Mouse (Mus musculus): ENCODE results near the gene Timp2. TPM values are rescaled to one million over a fixed set of nuclear protein-coding genes. Genes with fewer than 3 reads are reported as not detected.

Gene Timp2
- polyA plus RNA-seq, 1 experiment from 2014 or later, result 170 TPM

DNA sequence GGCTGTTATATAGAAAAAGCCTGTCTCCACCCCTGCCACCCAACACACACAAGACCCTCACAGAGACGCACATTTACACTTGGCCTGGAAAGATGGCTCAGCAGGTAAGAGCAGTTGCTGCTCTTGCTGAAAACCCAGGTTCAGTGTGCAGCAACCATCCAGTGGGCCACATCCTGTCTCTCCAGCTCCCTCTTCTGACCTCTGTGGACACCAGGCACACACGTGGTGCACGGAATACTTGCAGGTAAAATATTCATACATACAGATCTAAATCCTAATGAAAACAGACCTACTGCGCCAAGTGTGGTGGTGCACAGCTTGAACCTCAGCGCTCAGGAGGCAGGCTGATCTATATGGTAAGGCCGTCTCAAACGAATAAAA, 88.9 kb downstream of the Timp2 start:
- Histone ChIP-seq H3K4me2 (replicated peaks) (no peak overlapping the region), H3K36me3 (peaks cover 95% of the 10 kb centered on the region), H3K9me3 (replicated peaks) (no peaks in the 10 kb centered on the region), H3K27ac (replicated peaks) (no peak overlapping the region), H3K9ac (no peak overlapping the region), H3K4me3 (replicated peaks) (no peak overlapping the region), H3K4me1 (no peaks in the 10 kb centered on the region), H3K27me3 (no peaks in the 10 kb centered on the region)
- WGBS, result 86% methylated on average over 7 of the region's 7 CpGs
- no peak for ATAC-seq (ENCODE audit: insufficient number of reproducible peaks, low FRiP score, low TSS enrichment, low read depth)

DNA sequence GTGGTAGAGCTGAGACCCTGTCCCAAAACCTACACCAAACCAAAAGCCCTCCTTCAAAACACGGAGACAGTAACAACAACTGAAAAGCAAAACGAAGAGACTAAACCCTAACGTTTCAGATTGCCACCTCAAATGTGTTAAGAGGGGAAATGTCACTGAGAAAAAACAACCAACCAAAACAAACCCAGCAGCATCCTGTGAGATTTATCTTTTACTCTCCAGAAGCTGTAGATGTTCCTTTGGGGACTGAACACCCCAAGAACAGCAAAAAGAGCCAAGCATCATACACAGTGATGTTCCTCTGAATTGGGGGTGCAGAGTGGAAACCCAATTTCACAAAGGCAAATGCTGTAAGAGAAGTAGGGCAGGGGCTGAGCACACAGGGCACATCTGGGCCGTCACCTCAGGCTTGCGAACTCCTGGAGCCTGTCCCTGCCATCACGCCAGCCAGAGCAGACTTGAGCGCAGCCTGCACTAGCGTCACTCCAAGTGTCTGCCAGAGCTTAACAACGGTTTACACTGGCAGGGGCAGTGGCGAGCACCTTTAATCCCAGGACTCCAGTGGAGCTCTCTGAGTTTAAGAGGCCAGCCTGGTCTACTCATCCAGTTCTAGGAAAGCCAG, 89.4 kb downstream of the Timp2 start:
- no peaks in the 10 kb centered on the region for H3K4me1 ChIP-seq
- H3K9ac ChIP-seq, result no peak overlapping the region
- H3K9me3 ChIP-seq (replicated peaks), result no peaks in the 10 kb centered on the region
- 90% methylated on average over 10 of the region's 10 CpGs for WGBS
- no peak overlapping the region for H3K4me2 ChIP-seq (replicated peaks)
- no peak for ATAC-seq (ENCODE audit: insufficient number of reproducible peaks, low FRiP score, low TSS enrichment, low read depth)
- peaks cover 95% of the 10 kb centered on the region for H3K36me3 ChIP-seq
- H3K4me3 ChIP-seq (replicated peaks), result no peak overlapping the region
- H3K27me3 ChIP-seq, result no peaks in the 10 kb centered on the region
- no peak overlapping the region for H3K27ac ChIP-seq (replicated peaks)

DNA sequence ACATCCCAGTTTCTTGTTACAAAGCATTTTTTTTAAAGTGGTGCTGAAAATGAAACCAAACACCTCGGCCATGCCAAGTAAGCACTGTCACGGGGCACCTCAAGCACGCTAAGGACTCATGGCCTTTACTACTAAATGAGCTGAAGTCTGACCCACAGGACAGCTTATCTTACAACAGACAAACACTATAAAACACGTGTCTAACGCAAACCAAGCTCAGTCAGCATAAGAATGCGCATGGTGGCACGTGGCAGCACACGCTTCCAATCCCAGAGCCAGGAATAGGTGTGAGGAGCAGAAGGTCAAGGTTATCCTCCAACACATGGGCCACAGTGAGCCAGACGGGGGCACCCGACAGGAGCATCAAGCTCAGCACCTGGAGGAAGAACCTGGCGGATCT, 89.9 kb downstream of the Timp2 start:
- no peak overlapping the region for H3K4me3 ChIP-seq (replicated peaks)
- H3K4me1 ChIP-seq, result no peaks in the 10 kb centered on the region
- no peaks in the 10 kb centered on the region for H3K9me3 ChIP-seq (replicated peaks)
- H3K9ac ChIP-seq, result no peak overlapping the region
- H3K36me3 ChIP-seq, result peaks cover 97% of the 10 kb centered on the region
- ATAC-seq (ENCODE audit: insufficient number of reproducible peaks, low FRiP score, low TSS enrichment, low read depth), result no peak
- no peak overlapping the region for H3K27ac ChIP-seq (replicated peaks)
- no peak overlapping the region for H3K4me2 ChIP-seq (replicated peaks)
- 81% methylated on average over 11 of the region's 11 CpGs for whole genome bisulfite sequencing
- H3K27me3 ChIP-seq, result no peaks in the 10 kb centered on the region

DNA sequence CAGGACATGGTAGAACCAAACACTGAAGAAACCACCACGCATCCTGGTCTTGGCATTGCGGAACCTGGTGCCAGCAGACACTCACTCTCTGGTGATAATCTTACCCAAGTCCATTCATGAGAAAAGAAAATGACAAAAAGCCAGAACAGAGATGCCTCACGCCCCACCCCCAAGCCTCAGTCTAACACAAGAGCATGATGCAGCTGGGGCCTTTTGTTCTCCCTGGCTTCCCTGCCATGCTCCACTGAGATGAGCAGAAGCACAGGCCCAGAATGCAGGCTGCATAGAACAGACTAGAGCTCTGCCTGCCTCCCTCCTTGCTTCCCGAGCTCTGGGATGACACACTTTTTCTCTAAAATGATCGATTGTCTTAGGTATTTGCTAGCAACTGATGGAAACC, 92.4 kb downstream of the Timp2 start:
- Histone ChIP-seq H3K4me1 (no peaks in the 10 kb centered on the region), H3K27me3 (no peaks in the 10 kb centered on the region), H3K4me2 (replicated peaks) (no peak overlapping the region), H3K9me3 (replicated peaks) (no peaks in the 10 kb centered on the region), H3K36me3 (peaks cover 99% of the 10 kb centered on the region), H3K4me3 (replicated peaks) (no peak overlapping the region), H3K9ac (no peak overlapping the region), H3K27ac (replicated peaks) (no peak overlapping the region)
- ATAC-seq (ENCODE audit: insufficient number of reproducible peaks, low FRiP score, low TSS enrichment, low read depth), result no peak
- WGBS, result 90% methylated on average over 5 of the region's 5 CpGs

DNA sequence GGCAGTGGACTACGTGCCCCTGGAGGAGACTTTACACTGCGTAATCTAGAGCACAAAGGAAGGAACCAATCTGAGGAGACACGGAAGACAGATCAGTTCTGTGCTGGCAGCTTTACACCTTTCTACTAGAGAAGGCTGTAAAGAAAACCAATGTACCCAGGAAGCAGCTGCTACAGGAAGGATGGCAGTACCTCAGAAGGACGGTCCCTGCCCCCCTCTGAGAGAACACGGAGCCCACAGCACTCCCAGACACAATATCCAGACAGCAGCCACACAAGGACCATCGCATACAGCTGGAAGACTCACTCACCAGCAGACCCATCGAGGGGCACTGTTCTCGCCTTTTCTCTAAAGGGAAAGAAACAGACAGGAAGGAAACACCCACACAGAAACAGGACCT, 95.5 kb downstream of the Timp2 start:
- H3K9me3 ChIP-seq (replicated peaks), result no peaks in the 10 kb centered on the region
- WGBS, result 78% methylated on average over 8 of the region's 8 CpGs
- peak overlapping the region; percentile 39; the same call in 1 of the 2 replicates for H3K27ac ChIP-seq (replicated peaks)
- no peak overlapping the region for H3K4me2 ChIP-seq (replicated peaks)
- no peaks in the 10 kb centered on the region for H3K27me3 ChIP-seq
- no peak overlapping the region for H3K4me3 ChIP-seq (replicated peaks)
- ATAC-seq (ENCODE audit: insufficient number of reproducible peaks, low FRiP score, low TSS enrichment, low read depth), result no peak
- H3K9ac ChIP-seq, result no peak overlapping the region
- H3K4me1 ChIP-seq, result peaks cover 4% of the 10 kb centered on the region; the same call in 1 of the 2 replicates
- peaks cover 91% of the 10 kb centered on the region for H3K36me3 ChIP-seq

DNA sequence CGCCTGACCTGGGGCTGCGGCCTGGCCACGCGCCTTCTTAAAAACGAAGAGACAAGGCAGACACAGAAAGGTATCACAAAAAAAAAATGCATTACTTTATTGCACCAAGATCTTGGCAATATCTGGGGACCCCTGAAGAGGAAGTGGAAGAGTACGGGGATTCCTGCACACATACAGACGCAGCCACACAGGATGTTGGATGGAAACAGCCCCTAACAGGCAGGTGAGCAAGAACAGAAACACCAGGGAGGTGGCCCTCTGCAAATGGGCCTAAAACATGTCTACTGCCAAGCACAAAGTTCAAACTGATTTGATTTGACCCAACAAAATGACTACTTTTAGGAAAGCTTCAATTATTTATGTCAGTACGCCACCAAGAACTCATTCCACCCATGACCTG, 96.0 kb downstream of the Timp2 start:
- Histone ChIP-seq H3K9me3 (replicated peaks) (no peaks in the 10 kb centered on the region), H3K4me1 (peaks cover 9% of the 10 kb centered on the region), H3K4me3 (replicated peaks) (no peak overlapping the region), H3K27me3 (no peaks in the 10 kb centered on the region), H3K4me2 (replicated peaks) (no peak overlapping the region), H3K36me3 (peaks cover 86% of the 10 kb centered on the region), H3K9ac (no peak overlapping the region), H3K27ac (replicated peaks) (0 out of 2 replicates have a peak overlapping the region, but pooled peaks have one; percentile 39)
- WGBS, result 94% methylated on average over 8 of the region's 8 CpGs
- ATAC-seq (ENCODE audit: insufficient number of reproducible peaks, low FRiP score, low TSS enrichment, low read depth), result no peak

DNA sequence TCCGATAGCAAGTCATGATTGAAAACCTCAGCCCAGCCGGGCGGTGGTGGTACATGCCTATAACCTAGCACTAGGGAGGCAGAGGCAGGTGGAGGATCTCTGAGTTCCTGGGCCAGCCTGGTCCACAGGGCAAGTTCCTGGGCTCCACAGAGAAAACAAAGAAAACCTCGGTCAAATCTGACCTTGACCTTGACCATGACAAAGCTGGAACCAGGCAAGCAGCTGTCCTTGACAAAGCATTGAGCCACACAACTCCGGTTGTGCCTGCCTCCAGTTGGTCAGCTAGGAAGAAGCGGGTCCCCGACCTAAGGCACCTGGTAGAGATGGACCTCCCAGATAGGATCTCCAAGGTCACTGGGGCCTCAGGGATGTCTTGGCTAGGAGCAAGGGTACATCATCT, 99.2 kb downstream of the Timp2 start:
- no peak overlapping the region for H3K4me3 ChIP-seq (replicated peaks)
- WGBS, result 92% methylated on average over 7 of the region's 7 CpGs

DNA sequence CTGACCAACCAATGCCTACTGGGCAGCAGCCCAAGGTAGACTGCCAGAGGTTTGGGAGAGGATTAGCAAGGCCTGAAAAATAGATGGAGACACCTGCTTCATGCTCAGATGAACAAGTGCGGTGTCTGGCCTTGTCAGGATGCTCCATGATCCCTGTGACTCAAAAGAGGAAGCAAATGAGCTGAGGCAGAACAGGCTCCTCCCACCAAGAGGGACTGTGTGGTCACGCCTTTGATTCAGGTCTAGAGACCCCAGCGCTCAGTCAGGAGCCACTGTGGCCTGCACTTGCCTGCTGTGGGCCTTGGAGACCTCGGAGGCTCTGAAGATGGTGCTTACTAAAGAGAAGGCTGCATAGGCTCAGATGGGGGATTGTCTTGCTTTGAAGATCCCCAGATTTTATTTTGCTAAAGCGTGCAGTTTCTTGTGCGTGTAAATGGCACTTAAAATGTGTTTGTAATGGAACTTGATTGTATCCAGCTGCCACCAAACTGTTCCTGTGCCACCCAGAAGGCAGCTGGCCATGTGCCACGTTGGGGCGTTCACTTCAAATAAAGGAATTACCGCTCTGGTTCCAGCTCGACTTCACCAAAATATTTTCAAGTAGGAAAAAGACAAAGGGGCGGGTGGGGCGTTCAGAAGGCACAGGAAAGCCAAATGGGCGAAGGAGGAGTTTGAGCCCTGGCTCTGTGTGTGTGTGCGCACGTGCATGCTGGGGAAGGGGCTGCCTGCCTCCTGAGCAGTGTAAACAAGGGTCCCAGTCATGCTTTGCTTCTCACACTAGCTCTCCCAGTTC, 101.2 kb downstream of the Timp2 start:
- peak; percentile 48 for ATAC-seq (ENCODE audit: insufficient number of reproducible peaks, low FRiP score, low TSS enrichment, low read depth)

More for the DNA sequence above, 99.2 kb downstream of the Timp2 start:
- no peaks in the 10 kb centered on the region for H3K9me3 ChIP-seq (replicated peaks)
- H3K4me2 ChIP-seq (replicated peaks), result no peak overlapping the region
- no peak overlapping the region for H3K27ac ChIP-seq (replicated peaks)
- peaks cover 23% of the 10 kb centered on the region for H3K4me1 ChIP-seq
- no peaks in the 10 kb centered on the region for H3K27me3 ChIP-seq
- H3K36me3 ChIP-seq, result peaks cover 54% of the 10 kb centered on the region
- H3K9ac ChIP-seq, result no peak overlapping the region
- no peak for ATAC-seq (ENCODE audit: insufficient number of reproducible peaks, low FRiP score, low TSS enrichment, low read depth)

DNA sequence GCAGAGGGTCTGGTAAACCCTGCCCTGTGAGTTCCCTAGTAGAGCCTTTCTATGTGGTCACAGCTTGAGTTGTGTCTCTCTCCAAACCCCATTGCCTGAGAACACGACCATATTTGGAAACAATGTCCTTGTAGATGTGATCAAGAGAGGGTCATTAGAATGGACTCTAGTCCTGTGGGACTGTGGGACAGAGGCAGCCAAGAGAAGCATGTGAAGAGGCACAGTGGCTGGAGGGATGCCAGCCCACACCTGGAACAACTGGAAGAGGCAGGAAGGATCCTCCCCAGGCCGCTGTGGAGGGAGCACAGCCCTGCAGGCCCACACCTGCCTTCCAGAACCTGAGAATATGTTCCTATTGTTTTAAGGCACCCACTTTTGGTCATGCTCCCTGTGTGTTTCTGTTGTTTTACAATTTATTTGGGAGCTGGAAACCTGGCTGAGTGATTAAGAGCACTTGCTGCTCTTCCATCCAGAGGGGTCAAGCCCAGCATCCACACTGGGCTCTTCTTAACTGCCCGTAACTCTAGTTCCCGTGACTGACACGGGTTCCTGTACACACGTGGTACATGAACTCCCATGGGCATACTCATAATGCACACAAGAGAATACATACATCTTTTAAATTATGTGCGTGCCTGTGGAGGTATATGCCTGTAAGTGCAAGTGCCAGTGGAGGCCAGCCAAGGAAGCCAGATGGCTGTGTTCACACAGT, 101.9 kb downstream of the Timp2 start:
- WGBS, result 62% methylated on average over 7 of the region's 7 CpGs
- H3K4me2 ChIP-seq (replicated peaks), result peak overlapping the region; percentile 8; the same call in 1 of the 2 replicates

More for the DNA sequence above, 101.2 kb downstream of the Timp2 start:
- no peak overlapping the region for H3K9ac ChIP-seq
- no peaks in the 10 kb centered on the region for H3K9me3 ChIP-seq (replicated peaks)
- peak overlapping the region; percentile 85 for H3K27ac ChIP-seq (replicated peaks)
- no peaks in the 10 kb centered on the region for H3K27me3 ChIP-seq
- 17% methylated on average over 15 of the region's 15 CpGs for WGBS
- peak overlapping the region; percentile 8; the same call in 1 of the 2 replicates for H3K4me2 ChIP-seq (replicated peaks)
- peaks cover 33% of the 10 kb centered on the region for H3K36me3 ChIP-seq
- H3K4me1 ChIP-seq, result peaks cover 24% of the 10 kb centered on the region
- no peak overlapping the region for H3K4me3 ChIP-seq (replicated peaks)

More for the DNA sequence above, 101.9 kb downstream of the Timp2 start:
- H3K27me3 ChIP-seq, result no peaks in the 10 kb centered on the region
- H3K4me3 ChIP-seq (replicated peaks), result no peak overlapping the region
- H3K9ac ChIP-seq, result no peak overlapping the region
- peaks cover 29% of the 10 kb centered on the region for H3K4me1 ChIP-seq
- no peaks in the 10 kb centered on the region for H3K9me3 ChIP-seq (replicated peaks)
- H3K27ac ChIP-seq (replicated peaks), result peak overlapping the region; percentile 85
- H3K36me3 ChIP-seq, result peaks cover 26% of the 10 kb centered on the region
- ATAC-seq (ENCODE audit: insufficient number of reproducible peaks, low FRiP score, low TSS enrichment, low read depth), result 0 out of 2 replicates have a peak, but pooled peaks have one; percentile 8

Measured in embryonic facial prominence, embryonic 15.5 days (tissue).